Mouse (Mus musculus): ENCODE measurements around the gene Lrrc8c.

GRCm38 (mm10) chr5:105480561-105480960, 38.6 kb upstream of the Lrrc8c start:
- TF ChIP-seq POLR2AphosphoS5 (IDR thresholded peaks at IDR 0.05; ENCODE audit: insufficient replicate concordance, low read depth, low read length) (no peak), CTCF (IDR thresholded peaks at IDR 0.05; ENCODE audit: low read depth, low read length) (no peak), TAL1 (conservative IDR thresholded peaks at IDR 0.05; ENCODE audit: low read depth, low read length) (no peak)

Data from G1E (cell line).